Mouse (Mus musculus) hindbrain, embryonic 15.5 days (tissue): Measurements from ENCODE around the gene Ushbp1. TPM values are rescaled to one million over a fixed set of nuclear protein-coding genes. Genes with fewer than 3 reads are reported as not detected.
A peak's percentile ranks its signal among the peaks of the same experiment; 100 is the strongest.

Experiments
- ATAC-seq: fragments of 200-750 bp; cut with Nextera tagmentation; 2 replicates; pipeline ENCODE4 v1.8.0; 2017; ENCODE audit warnings: low read depth, moderate number of reproducible peaks, moderate TSS enrichment; ENCODE audit not compliant: low FRiP score
- H3K27ac ChIP-seq: fragments of 300-500 bp; sonication (generic); replicated peaks from 2 replicates; pipeline ENCODE4 v1.5.1; 2015; ENCODE audit warnings: mild to moderate bottlenecking, inconsistent platforms
- H3K27me3 ChIP-seq: fragments of 300-500 bp; sonication (generic); 2 replicates; pipeline ENCODE4 v1.6.1; 2015; ENCODE audit warnings: control low read depth, inconsistent platforms
- H3K36me3 ChIP-seq: fragments of 300-500 bp; sonication (generic); 2 replicates; pipeline ENCODE4 v1.6.1; 2015; ENCODE audit warnings: control low read depth, inconsistent platforms
- H3K4me1 ChIP-seq: fragments of 300-500 bp; sonication (generic); replicated peaks from 2 replicates; pipeline ENCODE4 v1.6.1; 2015; ENCODE audit warnings: control low read depth, inconsistent platforms
- H3K4me2 ChIP-seq: fragments of 300-500 bp; sonication (generic); 2 replicates; pipeline ENCODE4 v1.6.1; 2015; ENCODE audit warnings: moderate library complexity, mild to moderate bottlenecking, inconsistent platforms
- H3K4me3 ChIP-seq: fragments of 300-500 bp; sonication (generic); 2 replicates; pipeline ENCODE4 v1.5.1; 2015; ENCODE audit warnings: mild to moderate bottlenecking, inconsistent platforms
- H3K9ac ChIP-seq: fragments of 300-500 bp; sonication (generic); 2 replicates; pipeline ENCODE4 v1.6.1; 2015; ENCODE audit warnings: inconsistent platforms
- H3K9me3 ChIP-seq: fragments of 300-500 bp; sonication (generic); 2 replicates; pipeline ENCODE4 v1.6.1; 2016; ENCODE audit warnings: control low read depth, inconsistent platforms
- WGBS: fragments of 180-500 bp; shearing (Covaris S2); methylation state at CpG from one replicate; pipeline ENCODE4 v1.1.7; 2015; 5-methylcytosine and 5-hydroxymethylcytosine counted together
- polyA plus RNA-seq: library from polyadenylated mRNA; unstranded; fragments of >200 nt; fragmentation: Nextera tagmentation; extraction: Ambion mirVana; gene quantifications from 2 replicates; pipeline ENCODE4 v1.2.1, GENCODE M21; 2015

Ushbp1 gene
- polyA plus RNA-seq, 1 experiment from 2014 or later = 7.7 TPM

DNA sequence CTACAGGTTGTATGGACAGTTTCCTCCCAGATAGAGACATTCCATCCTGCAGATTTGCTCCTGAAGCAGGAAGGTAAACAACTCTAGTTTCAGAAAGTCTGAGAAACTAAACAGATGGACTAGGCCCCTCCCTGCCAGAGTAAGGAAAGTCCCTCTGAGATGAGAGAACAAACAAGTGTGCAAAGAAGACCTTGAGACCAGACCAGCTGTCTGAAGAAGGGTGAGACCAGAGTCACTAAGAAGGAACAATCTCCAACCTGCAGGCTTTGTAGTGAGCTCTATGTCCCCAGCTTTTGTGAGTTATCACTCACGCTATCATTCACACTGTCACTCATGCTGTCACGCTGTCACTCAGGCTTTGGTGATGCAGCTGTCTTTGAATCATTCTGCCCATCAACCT is 3.9 kb downstream of the Ushbp1 start:
- Histone ChIP-seq H3K36me3 (no peaks in the 10 kb centered on the region), H3K9ac (no peak overlapping the region), H3K27ac (no peak overlapping the region), H3K27me3 (no peaks in the 10 kb centered on the region), H3K4me1 (peaks cover 4% of the 10 kb centered on the region; the same call in 1 of the 2 replicates), H3K4me3 (no peak overlapping the region), H3K9me3 (no peaks in the 10 kb centered on the region), H3K4me2 (no peak overlapping the region)
- ATAC-seq = no peak
- 91% methylated on average over 2 of the region's 2 CpGs for WGBS

DNA sequence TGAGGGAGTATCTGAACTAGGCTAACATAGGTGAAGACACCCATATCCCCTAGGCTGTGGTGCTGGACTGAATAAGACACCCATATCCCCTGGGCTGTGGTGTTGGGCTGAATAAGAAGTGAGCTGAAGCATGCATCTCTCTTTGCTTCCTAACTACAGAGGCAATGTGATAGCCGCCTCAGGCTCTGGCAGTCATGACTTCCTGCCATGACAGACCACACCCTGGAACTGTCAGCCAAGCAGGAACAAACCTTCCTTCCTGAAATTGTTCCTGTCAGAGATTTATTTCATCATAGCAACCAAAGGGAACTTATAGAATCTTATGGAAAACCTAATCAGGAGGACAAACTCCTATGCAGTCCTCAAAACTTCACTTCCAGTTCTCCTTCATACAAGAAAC is 7.3 kb downstream of the Ushbp1 start:
- H3K27me3 ChIP-seq = no peaks in the 10 kb centered on the region
- H3K36me3 ChIP-seq = no peaks in the 10 kb centered on the region
- no peak overlapping the region for H3K27ac ChIP-seq
- H3K9ac ChIP-seq = no peak overlapping the region
- H3K4me2 ChIP-seq = no peak overlapping the region
- ATAC-seq = no peak
- WGBS = 85% methylated on average over 1 of the region's 1 CpGs
- no peak overlapping the region for H3K4me3 ChIP-seq
- H3K4me1 ChIP-seq = no peaks in the 10 kb centered on the region
- H3K9me3 ChIP-seq = no peaks in the 10 kb centered on the region

GRCm38 (mm10) chr8:71385212-71385835 is 10.3 kb downstream of the Ushbp1 start:
- Histone ChIP-seq H3K27ac (no peak overlapping the region), H3K9ac (no peak overlapping the region), H3K4me1 (peaks cover 19% of the 10 kb centered on the region), H3K27me3 (no peaks in the 10 kb centered on the region), H3K4me3 (no peak overlapping the region), H3K4me2 (no peak overlapping the region), H3K36me3 (no peaks in the 10 kb centered on the region), H3K9me3 (no peaks in the 10 kb centered on the region)
- no peak for ATAC-seq
- WGBS = 72% methylated on average over 12 of the region's 12 CpGs

DNA sequence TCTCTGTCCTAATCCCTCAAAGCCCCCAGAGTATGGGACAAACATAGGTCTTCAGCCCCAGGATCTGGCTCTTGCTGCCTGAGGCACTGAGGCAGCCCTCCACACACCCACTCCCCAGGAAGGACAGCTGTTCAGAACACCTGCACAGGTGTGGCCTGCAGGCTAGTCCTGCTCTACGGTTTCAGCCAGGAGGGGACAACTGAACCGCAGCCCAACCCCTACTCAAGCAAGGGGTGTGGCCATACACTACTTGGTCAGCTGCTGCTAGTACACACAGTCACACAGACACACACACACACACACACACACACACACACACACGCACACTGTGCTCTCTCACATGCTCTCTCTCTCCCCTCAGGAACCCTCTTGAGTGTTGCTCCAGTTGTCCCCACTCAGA is 11.7 kb downstream of the Ushbp1 start:
- Histone ChIP-seq H3K4me1 (peaks cover 34% of the 10 kb centered on the region), H3K36me3 (no peaks in the 10 kb centered on the region), H3K4me3 (no peak overlapping the region), H3K4me2 (no peak overlapping the region), H3K27me3 (no peaks in the 10 kb centered on the region), H3K9ac (no peak overlapping the region), H3K27ac (no peak overlapping the region), H3K9me3 (no peaks in the 10 kb centered on the region)
- 55% methylated on average over 3 of the region's 3 CpGs for WGBS
- ATAC-seq = no peak

GRCm38 (mm10) chr8:71383396-71383795 is 12.2 kb downstream of the Ushbp1 start:
- Histone ChIP-seq H3K27me3 (no peaks in the 10 kb centered on the region), H3K4me1 (peaks cover 38% of the 10 kb centered on the region), H3K4me3 (no peak overlapping the region), H3K9ac (no peak overlapping the region), H3K9me3 (no peaks in the 10 kb centered on the region), H3K4me2 (no peak overlapping the region), H3K27ac (no peak overlapping the region), H3K36me3 (no peaks in the 10 kb centered on the region)
- no peak for ATAC-seq
- 12% methylated on average over 12 of the region's 12 CpGs for WGBS

DNA sequence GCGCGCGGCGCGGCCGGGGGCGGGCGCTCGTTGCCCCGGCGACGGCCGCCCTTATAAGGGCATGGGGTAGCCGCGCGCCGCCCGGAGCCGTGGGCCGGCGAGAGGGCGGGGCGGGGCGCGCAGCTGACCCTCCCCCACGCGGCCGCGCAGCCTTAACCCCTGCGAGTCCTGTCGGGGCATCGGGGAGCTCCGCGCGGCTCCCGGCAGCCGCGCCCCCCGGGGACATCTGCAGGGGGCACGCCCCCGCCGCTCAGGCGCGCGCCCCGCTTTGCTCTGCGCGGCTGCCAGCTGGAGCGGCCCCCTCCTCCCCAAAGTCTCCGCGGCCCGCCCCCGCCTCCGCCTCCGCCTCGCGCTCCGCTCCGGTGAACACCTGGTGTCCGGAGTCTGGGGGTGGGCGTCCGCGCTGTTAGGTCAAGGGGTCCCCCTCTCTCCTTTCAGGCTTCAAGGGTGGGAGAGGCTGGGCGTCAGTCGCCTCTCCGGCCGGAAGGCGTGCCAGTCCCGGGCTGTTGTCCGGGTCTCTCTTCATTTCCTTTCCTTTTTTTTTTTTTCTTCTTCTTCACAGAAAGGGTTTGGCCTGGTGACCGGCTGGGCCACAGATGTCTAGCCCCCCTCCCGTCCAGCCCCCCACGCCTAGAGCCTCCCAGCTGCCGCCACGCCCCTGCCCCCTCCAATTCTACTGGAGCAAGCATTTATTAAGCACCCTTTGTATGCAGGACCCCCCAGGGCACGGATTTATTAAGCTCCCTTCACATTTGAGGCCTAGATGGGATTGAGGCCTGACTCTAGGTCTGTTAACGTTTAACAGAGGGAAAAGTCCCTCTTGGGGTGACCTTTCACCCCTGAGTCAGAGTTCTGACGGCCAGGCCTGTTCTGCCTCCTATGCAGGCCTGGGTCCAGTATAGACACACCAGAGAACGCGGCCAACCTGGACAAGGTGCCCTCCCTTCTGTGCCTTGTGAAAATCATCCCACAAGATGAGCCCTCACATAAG is 13.3 kb downstream of the Ushbp1 start:
- 0 out of 2 replicates have a peak, but pooled peaks cover 4% of the 10 kb centered on the region for H3K36me3 ChIP-seq
- peak; percentile 88 for ATAC-seq
- peak overlapping the region; percentile 74 for H3K9ac ChIP-seq
- no peaks in the 10 kb centered on the region for H3K9me3 ChIP-seq
- peak overlapping the region; percentile 82 for H3K27ac ChIP-seq
- H3K4me2 ChIP-seq = peak overlapping the region; percentile 100
- H3K4me3 ChIP-seq = peak overlapping the region; percentile 83
- peaks cover 42% of the 10 kb centered on the region for H3K4me1 ChIP-seq
- H3K27me3 ChIP-seq = no peaks in the 10 kb centered on the region
- 2% methylated on average over 41 of the region's 80 CpGs for WGBS

DNA sequence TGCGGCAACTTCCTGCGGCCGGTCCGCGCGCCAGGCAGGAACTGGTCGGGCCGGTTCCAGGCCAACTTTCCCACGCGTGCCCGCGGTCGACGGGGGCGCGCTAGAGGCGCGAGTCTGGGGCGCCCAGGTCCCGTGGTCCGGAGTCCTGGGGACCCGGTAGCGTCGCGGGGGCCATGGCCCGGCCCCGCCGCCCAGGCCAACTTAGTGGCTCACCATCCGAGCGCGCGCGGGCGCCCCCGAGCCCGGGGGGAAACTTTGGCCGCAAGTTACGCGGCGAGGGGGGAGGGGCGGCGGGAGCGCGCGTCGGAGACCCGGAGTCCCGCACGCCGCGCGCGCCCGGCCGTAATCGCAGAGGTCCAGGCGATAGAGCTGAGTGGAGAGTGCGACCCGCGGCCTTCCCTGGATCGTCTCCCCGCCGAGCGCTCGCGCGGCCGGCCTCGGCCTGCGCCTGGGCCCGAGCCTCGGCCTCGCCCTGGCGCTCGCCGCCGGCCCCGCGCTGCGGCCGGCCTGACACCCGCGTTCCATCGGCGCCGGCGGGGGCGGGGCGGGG is 14.1 kb downstream of the Ushbp1 start, which contains the start of gene Nr2f6:
Gene Nr2f6, minus strand, starts transcription at position 540 of the 550 bp plus-strand sequence.
- Histone ChIP-seq H3K9me3 (no peaks in the 10 kb centered on the region), H3K36me3 (0 out of 2 replicates have a peak, but pooled peaks cover 4% of the 10 kb centered on the region), H3K27ac (peak within 1 kb of the TSS; percentile 82), H3K4me3 (peak within 1 kb of the TSS; percentile 83), H3K4me2 (peak within 1 kb of the TSS; percentile 100), H3K27me3 (no peaks in the 10 kb centered on the region), H3K4me1 (peaks cover 48% of the 10 kb centered on the region), H3K9ac (peak within 1 kb of the TSS; percentile 74)
- ATAC-seq = peak; percentile 71
- under 1% methylated on average over 75 of the region's 89 CpGs for WGBS

- no peak for ATAC-seq
Observed at GRCm38 (mm10) chr8:71380178-71381171, 15.1 kb downstream of the Ushbp1 start.

GRCm38 (mm10) chr8:71379512-71380075 is 16.0 kb downstream of the Ushbp1 start:
- Histone ChIP-seq H3K9me3 (no peaks in the 10 kb centered on the region), H3K4me3 (peak overlapping the region; percentile 83), H3K4me2 (peak overlapping the region; percentile 100), H3K27me3 (no peaks in the 10 kb centered on the region), H3K27ac (no peak overlapping the region), H3K4me1 (peaks cover 66% of the 10 kb centered on the region), H3K9ac (peak overlapping the region; percentile 74), H3K36me3 (0 out of 2 replicates have a peak, but pooled peaks cover 4% of the 10 kb centered on the region)
- WGBS = 35% methylated on average over 3 of the region's 3 CpGs
- ATAC-seq = no peak

More at GRCm38 (mm10) chr8:71380178-71381171, 15.1 kb downstream of the Ushbp1 start:
- Histone ChIP-seq H3K4me1 (peaks cover 58% of the 10 kb centered on the region), H3K27me3 (no peaks in the 10 kb centered on the region), H3K4me3 (peak overlapping the region; percentile 83), H3K4me2 (peak overlapping the region; percentile 100), H3K36me3 (0 out of 2 replicates have a peak, but pooled peaks cover 4% of the 10 kb centered on the region), H3K9ac (peak overlapping the region; percentile 74), H3K9me3 (no peaks in the 10 kb centered on the region), H3K27ac (peak overlapping the region; percentile 82; the same call in 1 of the 2 replicates)
- 1% methylated on average over 72 of the region's 72 CpGs for WGBS

DNA sequence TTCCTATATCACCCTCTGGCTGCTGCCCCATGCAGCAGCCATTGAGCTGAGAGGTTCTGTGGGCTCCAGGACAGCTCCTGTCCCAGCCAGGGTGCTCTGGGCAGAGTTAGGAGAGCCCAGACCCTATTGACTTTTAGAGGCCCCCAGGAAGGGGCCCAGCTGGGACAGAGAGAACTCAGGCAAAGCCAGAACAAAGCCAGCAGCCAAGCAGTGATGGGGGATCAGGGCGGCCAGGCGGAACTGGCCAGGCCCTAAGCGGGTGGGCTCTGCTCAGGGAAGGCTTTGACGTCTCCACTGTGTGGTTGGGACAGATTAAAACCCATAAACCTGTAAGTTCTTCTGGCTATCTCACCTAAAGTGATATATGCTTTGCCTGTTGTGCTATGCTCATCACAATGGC is 16.6 kb downstream of the Ushbp1 start:
- 23% methylated on average over 4 of the region's 4 CpGs for WGBS
- Histone ChIP-seq H3K27ac (no peak overlapping the region), H3K4me3 (peak overlapping the region; percentile 83), H3K4me1 (peaks cover 67% of the 10 kb centered on the region), H3K36me3 (peaks cover 10% of the 10 kb centered on the region; the same call in 1 of the 2 replicates), H3K27me3 (no peaks in the 10 kb centered on the region), H3K9ac (no peak overlapping the region), H3K4me2 (peak overlapping the region; percentile 100), H3K9me3 (no peaks in the 10 kb centered on the region)
- no peak for ATAC-seq
